Mouse (Mus musculus) c-Kit-positive CD71-positive TER-119-positive erythroid progenitor cells, embryonic 14.5 days (primary cell): ENCODE results near the gene Clec4a1.
A peak's percentile ranks its signal among the peaks of the same experiment; 100 is the strongest.

Source experiments
- DNase-seq: peaks from one replicate; pipeline ENCODE4 v3.0.0-alpha.2; 2013; ENCODE audit warnings: low spot score

The Clec4a1 gene

DNA sequence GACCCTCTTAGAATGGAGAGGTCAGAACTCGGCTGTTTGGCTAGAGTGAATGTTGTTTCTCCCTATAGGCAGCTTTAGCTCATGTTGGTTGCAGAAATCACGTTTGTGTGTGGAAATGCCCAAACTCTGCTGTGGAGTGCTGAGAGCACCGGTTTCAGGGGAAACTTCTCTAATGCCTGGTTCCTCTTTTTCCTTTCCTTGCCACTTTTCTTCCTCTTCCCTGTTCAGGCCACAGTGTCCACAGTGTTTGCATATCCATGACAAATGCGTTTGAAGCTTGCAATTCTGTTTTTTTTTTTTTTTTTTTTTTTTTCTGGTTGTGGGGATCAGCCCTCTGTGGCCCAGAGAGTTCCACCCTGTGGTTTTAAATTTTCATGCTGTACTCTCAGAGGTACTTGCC, at the start of gene Clec4a1:
Gene Clec4a1 (plus strand): TSS at position 398 of the 400 bp plus-strand sequence.
- DNase-seq, result no peak

DNA sequence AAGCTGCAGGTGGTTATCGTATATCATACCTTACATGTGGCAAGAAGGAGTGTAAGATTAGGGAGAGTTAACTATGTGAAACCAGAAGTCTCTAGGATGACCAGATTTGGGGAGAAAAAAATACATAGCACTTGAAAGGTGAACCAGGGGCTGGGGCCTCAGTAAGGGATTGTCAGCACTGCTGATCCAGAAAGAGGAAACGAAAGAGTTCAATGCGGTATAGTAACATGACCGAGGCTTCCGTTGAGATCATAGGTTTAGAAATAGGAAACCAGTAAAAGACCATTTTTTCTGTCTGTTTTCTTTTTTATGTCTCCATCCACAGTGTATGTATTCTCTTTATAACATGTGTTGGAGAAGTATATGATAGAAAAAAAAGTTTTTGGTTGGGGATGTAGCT, 48.8 kb upstream of the Clec4a1 start:
- DNase-seq, result no peak

DNA sequence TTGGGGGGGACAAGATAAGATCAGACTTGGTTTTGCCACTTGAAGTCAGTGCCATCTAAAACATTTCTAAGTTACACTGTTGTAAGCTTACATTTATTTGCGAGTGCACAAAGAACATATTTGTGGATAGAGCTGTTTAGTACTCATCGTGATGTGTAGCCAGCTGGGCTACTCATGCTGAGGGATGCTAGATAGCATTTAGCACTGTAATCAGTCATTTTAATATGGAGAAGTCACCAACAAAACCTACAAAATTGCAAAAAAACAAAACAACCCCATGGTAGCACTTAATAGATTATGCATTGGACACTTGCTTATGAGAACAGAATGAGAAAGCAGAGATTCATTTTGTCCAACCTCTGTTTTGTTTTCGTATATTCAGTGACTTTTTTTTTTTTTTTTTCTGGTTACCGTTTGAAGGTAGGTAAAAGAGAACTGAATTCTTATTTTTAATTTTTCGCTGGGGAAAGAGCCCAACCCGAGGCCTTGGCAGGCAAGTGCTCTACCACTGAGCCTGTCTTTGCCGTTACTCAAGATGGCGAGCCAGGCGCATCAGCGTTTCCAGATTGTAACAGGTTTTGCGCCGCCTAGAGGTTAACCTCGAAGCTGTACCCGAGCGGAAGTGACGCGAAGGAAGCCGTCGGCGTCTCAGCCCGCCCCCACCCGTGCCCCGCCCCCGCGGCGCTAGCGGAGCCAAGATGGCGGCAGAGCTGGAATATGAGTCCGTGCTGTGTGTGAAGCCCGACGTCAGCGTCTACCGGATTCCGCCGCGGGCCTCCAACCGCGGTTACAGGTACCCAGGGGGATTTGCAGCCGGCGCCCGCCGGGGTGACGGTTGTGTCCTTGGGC, 47.6 kb upstream of the Clec4a1 start, which contains the start of gene Necap1:
Gene Necap1 (plus strand): TSS at position 604 of the 849 bp plus-strand sequence.
- DNase-seq, result peak; percentile 95

DNA sequence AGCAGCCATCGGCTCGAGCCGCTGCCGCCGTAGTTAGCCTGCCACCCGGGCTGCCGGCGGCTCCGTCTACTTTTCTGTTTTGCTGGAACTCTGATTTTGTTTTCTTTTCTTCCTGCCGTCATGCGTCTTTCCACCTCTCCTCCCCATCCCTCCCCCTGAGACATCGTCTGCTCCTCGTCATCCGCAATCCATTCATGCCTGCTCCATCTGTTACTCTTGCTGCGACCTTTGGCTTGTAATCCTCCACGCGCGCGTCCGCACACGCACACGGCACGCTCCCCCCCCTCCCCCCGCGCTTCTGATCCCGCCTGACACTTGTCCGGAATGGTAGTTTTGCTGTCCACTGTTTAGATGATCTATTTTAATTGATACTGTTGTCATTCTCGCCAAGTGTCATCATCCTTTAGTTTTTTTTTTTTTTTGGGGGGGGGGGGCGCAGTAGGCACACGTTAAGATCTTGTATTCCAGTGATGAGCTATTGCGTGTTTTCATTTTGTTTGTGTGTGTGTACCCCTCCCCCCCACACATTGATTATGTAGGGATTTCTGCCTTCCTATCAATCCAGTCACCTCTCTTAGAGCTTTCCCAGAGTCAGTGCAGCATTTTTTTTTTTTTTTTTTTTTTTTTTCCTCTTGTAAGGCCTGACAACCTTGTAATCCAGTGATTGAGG, 46.8 kb upstream of the Clec4a1 start:
- DNase-seq, result no peak

DNA sequence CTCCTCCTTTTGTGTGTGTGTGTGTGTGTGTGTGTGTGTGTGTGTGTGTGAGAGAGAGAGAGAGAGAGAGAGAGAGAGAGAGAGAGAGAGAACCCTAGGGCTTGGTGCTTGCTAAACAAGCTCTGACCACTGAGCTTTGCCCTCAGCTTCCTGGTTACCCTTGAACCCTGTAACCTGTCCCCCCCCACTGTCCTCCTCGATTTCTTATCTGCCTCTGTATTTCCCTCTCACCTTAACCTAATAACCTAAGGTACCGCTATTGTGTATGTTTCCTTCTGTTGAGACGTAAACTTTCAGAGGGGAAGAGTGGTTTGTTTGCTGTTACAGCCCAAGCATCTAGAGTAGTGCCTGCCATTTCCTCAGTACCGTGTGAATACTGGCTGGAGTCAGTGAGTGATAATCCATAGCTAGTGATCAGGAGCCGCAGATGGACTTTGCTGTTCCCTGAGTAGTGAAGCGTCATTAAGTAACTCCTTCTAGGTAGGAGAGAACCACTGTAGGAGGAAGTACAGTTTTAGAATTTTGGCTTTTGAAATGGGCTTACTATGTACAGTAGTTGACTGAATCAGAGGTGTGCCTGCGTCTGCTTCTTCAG, 42.4 kb upstream of the Clec4a1 start:
- DNase-seq, result no peak

DNA sequence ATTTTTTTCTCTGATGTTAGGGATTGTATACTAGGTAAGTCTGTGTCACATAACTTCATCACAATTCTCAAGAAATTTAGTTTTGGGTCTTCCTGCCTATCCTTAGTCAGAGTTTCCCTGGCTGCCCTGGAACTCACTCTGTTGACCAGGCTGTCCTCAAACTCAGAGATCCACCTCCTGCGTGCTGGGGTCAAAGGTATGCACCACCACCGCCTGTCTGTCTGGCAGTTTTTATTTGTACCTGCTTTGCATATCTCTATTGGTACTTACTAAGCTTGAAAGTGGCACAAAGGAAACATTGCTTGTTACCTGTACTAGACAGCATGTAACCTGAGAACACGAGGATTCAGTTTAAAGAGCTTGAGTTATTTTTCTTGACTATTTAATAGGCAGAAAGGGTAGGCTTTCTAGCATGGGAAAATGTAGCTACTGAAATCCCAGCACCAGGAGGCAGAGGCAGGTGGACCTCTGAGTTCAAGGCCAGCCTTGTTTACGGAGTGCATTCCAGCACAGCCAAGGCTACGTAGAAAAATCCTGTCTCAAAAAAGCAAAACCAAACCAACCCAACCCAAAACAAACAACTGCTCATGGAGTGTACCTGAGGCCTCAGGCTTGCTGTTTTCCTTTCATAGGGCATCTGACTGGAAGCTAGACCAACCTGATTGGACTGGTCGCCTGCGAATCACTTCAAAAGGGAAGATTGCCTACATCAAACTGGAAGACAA, 41.7 kb upstream of the Clec4a1 start:
- no peak for DNase-seq

DNA sequence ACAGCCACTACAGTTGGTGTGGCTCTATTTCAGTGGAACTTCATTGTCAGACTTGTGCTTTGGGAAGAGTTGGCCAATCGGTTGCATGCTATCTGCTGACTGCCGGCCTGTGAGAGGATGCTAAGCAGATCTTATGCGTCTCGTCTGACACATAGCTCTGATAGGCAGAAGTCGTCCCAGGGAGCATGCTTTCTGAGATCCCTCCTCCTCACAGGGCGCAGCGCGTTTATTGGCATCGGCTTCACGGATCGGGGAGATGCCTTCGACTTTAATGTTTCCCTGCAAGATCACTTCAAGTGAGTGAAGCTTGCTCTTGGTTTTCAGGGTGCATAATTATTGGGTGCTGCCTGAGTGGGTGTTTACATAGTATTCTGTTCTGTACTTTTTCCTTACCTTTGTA, 40.4 kb upstream of the Clec4a1 start:
- DNase-seq, result no peak

DNA sequence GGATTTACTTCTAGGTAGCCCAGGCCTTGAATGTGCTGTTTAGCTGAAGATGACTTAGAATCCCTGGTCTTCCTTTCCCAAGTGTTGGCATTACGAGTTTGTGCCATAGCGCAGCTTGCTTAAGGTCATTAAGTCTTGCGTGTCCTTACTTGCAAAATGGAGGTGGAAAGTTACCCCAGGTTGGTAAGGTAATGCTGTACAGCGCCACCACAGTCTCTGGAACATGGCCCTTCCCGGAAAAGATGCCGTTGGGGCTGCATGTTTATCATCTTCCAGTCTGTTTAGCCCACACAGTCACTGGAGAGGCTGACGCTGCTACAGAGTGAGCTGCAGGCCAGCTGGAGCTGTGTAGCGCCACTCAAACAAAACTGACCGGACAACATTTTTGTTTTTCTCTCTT, 38.0 kb upstream of the Clec4a1 start:
- DNase-seq, result no peak

DNA sequence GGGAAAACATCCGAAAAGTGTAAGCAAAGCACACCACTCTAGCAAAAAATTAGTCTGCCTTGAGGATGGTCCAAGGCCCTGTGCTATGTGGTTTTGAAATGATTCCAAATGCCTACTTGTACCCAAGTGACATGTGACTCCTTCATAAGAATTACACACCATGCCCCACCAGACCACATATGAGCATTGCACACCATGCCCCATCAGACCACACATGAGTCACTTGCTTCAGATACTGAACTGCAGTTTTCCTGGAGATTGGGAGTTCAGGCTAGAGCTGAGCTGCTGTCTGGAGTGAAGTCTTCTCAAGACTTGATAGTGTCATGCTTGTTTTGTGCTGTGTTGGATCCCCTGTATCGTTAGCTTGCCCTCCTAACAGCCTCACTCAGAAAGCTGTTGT, 32.0 kb upstream of the Clec4a1 start:
- no peak for DNase-seq

DNA sequence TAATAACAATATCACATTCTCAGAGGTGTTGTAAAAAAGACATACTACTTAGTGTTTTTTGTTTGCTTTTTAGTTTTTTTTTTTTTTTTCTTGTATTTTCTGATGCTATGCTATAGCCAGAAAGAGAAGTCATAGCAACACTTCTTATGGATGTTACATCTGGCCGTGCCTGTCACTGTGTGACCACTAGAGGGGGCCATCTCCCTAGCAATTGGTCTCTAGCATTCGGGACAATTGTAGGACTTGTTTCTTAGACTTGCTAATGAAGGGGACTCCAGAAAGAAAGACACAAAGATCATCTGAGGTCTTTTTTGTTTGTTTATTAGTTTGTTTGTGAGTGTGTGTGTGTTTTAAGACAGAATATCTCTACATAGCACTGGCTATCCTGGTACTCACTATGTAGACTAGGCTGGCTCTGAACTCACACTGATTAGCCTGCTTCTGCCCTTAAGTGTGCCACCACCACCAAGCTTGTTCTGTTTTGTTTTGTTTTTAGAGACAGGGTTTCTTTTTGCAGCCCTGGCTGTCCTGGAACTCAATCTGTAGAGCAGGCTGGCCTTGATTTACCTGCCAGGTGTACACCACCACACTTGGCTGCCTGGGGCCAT, 29.1 kb upstream of the Clec4a1 start:
- DNase-seq, result peak; percentile 67

DNA sequence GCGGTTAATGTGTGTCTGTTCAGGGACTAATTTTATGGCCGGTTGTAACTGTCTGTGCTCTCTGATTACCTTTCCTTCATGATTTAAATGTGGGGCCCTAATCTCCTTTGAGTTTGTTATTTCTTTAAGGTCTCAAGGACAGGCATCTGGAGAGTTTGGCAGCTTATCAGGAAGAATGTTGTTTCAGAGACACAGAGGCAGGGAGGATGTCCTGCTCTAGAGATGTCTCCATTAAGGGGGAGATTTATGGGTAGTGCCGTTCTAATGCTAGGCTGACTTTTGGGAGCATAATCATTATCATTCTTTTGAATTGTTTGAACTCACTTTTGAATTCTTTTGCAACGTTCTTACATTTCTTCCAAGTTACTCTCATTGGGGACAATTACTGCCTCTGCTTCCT, 1.7 kb upstream of the Clec4a1 start:
- no peak for DNase-seq

DNA sequence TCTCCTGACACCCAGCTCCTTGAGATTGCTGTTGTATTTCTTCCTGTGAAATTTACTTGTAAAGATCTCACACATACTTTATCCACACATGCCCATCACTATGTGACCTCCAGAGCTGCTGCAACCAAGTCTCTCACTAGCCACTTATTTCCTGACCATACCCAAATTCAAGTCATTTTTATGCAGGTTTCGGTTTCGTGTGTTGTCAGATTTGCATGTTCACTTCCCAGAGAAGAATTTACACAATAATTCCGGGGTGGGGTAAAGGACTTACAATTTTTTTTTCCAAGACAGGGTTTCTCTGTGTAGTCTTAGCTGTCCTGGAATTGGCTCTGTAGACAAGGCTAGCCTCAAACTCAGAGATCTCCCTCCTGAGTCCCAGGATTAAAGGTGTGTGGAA, 13.2 kb downstream of the Clec4a1 start:
- no peak for DNase-seq

DNA sequence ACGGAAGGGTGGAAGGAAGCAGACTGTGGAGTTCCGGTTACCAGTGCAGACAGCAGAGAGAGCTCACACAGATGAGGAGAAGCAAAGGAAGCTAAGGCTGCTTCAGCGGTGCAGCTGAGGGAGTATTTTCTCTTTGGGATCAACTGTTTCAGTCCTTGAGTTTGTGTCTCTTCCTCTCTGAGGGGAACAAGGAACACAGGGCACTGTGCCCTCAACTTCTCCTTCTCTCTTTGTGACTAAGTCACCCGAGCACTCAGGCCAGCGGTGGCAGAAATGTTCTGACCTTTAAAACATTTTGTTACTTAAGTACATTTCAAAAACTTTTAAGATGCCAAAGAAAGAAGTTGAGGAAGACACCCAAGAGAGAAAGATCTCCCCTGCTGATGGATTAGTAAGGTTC, 18.0 kb downstream of the Clec4a1 start:
- DNase-seq, result no peak

DNA sequence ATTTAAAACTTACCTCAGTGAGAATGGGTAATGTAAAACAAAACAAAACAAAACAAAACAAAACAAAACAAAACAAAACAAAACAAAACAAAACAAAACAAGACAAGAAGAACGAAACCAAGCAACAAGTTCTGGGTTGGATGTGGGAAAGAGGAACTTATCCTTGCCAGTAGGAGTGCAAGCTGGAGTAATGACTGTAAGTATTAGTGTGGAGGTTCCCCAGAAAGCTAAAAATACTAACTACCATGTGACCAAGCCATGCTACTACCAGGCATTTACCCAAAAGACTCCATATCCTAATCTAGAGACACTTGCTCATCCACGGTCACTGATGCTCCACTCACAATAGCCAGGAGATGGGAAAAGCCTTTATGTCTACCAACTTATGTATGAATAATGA, 25.1 kb downstream of the Clec4a1 start:
- no peak for DNase-seq

DNA sequence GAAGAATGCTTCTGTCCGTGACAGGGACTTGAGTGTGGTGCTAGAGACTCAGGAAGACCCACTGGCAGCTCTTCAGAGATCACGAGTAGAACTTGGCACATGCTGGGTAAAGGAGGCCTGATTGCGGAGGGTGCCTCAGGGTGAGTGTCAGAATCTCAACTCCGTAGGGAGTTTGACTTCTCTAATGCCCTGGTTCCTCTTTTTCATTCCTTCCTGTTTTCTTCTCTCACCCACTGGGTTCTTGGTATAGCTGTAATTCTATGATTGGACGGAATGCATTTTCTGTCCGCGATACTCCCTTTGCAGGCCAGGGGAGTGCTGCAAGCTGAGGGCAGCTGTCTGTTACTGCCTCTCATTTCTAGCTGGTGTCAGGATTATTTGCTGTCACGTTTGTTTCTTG, 30.8 kb downstream of the Clec4a1 start, which contains the start of gene Clec4a3:
Gene Clec4a3 (plus strand): TSS at position 115 of the 400 bp plus-strand sequence.
- DNase-seq, result no peak

DNA sequence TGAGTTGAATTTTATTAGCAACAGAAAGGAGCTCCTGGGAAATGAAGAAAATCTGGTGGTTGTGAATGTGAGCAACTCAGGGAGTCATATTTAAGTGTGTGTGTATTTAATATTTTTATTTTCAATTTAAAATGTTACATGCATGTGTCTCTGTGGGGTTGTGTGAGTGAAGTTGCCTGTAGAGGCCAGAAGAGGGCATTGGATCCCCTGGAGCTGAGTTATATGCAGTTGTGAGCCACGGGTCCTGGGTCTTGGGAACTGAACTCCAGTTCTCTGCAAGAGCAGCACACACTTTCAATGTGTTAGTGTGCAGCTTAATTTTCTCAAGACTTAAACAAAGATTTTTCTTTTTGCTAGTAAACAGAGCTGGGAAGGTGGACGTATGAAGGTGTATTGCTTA, 42.9 kb downstream of the Clec4a1 start:
- no peak for DNase-seq

DNA sequence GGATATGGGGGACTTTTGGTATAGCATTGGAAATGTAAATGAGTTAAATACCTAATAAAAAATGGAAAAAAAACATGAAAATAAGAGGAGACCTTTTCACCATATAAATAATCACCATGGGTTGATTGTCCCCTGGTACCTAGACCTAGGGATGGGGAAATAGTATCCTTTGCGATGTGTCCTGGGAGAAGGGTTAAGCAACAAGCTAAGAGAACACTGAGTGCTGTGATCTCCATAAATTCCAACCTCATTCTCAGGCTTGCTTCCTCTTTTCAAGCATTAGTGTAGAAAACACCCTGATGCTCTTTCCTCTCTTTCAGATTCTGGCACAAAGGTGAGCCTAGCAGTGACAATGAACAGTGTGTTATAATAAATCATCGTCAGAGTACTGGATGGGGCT, 47.4 kb downstream of the Clec4a1 start:
- DNase-seq, result no peak
